Mouse (Mus musculus) limb, embryonic 12.5 days (tissue): ENCODE results near the gene Hs6st3. TPM values are rescaled to one million over a fixed set of nuclear protein-coding genes. Genes with fewer than 3 reads are reported as not detected.

ENCODE experiments used
- ATAC-seq: fragments of 200-750 bp; cut with Nextera tagmentation; 2 replicates; pipeline ENCODE4 v1.8.0; 2017; ENCODE audit warnings: low read depth, moderate TSS enrichment; ENCODE audit not compliant: insufficient number of reproducible peaks, insufficient read depth, low FRiP score, low TSS enrichment
- H3K27ac ChIP-seq: fragments of 300-500 bp; sonication (generic); 2 replicates; pipeline ENCODE4 v1.5.1; 2016; ENCODE audit warnings: mild to moderate bottlenecking, moderate library complexity
- H3K27me3 ChIP-seq: fragments of 300-500 bp; sonication (generic); 2 replicates; pipeline ENCODE4 v1.6.1; 2016; ENCODE audit warnings: mild to moderate bottlenecking, moderate library complexity
- H3K36me3 ChIP-seq: fragments of 300-500 bp; sonication (generic); 2 replicates; pipeline ENCODE4 v1.6.1; 2016; ENCODE audit warnings: mild to moderate bottlenecking, moderate library complexity
- H3K4me1 ChIP-seq: fragments of 300-500 bp; sonication (generic); replicated peaks from 2 replicates; pipeline ENCODE4 v1.6.1; 2016
- H3K4me2 ChIP-seq: fragments of 300-500 bp; sonication (generic); 2 replicates; pipeline ENCODE4 v1.6.1; 2016; ENCODE audit warnings: mild to moderate bottlenecking, moderate library complexity
- H3K4me3 ChIP-seq: fragments of 300-500 bp; sonication (generic); replicated peaks from 2 replicates; pipeline ENCODE4 v1.5.1; 2016; ENCODE audit warnings: mild to moderate bottlenecking
- H3K9ac ChIP-seq: fragments of 300-500 bp; sonication (generic); replicated peaks from 2 replicates; pipeline ENCODE4 v1.6.1; 2016; ENCODE audit warnings: mild to moderate bottlenecking, moderate library complexity
- H3K9me3 ChIP-seq: fragments of 300-500 bp; sonication (generic); 2 replicates; pipeline ENCODE4 v1.6.1; 2016; ENCODE audit warnings: mild to moderate bottlenecking, moderate library complexity
- WGBS: fragments of 180-500 bp; shearing (Covaris S2); methylation state at CpG from one replicate; pipeline ENCODE4 v1.1.7; 2016; 5-methylcytosine and 5-hydroxymethylcytosine counted together
- polyA plus RNA-seq: library from polyadenylated mRNA; unstranded; fragments of >200 nt; fragmentation: Nextera tagmentation; extraction: Ambion mirVana; gene quantifications from 2 replicates; pipeline ENCODE4 v1.2.1, GENCODE M21; 2016

Hs6st3 gene
- polyA plus RNA-seq, 1 experiment from 2014 or later, result 0.31 TPM

- Histone ChIP-seq H3K4me2 (no peak overlapping the region), H3K27me3 (no peaks in the 10 kb centered on the region), H3K36me3 (no peaks in the 10 kb centered on the region), H3K9me3 (no peaks in the 10 kb centered on the region), H3K4me1 (no peaks in the 10 kb centered on the region), H3K4me3 (no peak overlapping the region), H3K9ac (no peak overlapping the region), H3K27ac (no peak overlapping the region)
- 62% methylated on average over 2 of the region's 2 CpGs for WGBS
- no peak for ATAC-seq
Measured at GRCm38 (mm10) chr14:119656936-119657335, 518.8 kb downstream of the Hs6st3 start.

GRCm38 (mm10) chr14:119665741-119666141 lies 527.6 kb downstream of the Hs6st3 start:
- 92% methylated on average over 5 of the region's 5 CpGs for WGBS
- Histone ChIP-seq H3K36me3 (no peaks in the 10 kb centered on the region), H3K4me2 (no peak overlapping the region), H3K9ac (no peak overlapping the region), H3K27ac (peak overlapping the region; percentile 35; the same call in 1 of the 2 replicates), H3K4me1 (no peaks in the 10 kb centered on the region), H3K27me3 (no peaks in the 10 kb centered on the region), H3K9me3 (no peaks in the 10 kb centered on the region), H3K4me3 (no peak overlapping the region)
- no peak for ATAC-seq

- no peak overlapping the region for H3K4me2 ChIP-seq
- 100% methylated on average over 1 of the region's 1 CpGs for WGBS
- no peaks in the 10 kb centered on the region for H3K9me3 ChIP-seq
- no peak overlapping the region for H3K4me3 ChIP-seq
- no peak for ATAC-seq
- no peaks in the 10 kb centered on the region for H3K4me1 ChIP-seq
- H3K9ac ChIP-seq, result no peak overlapping the region
- no peaks in the 10 kb centered on the region for H3K27me3 ChIP-seq
- no peaks in the 10 kb centered on the region for H3K36me3 ChIP-seq
- H3K27ac ChIP-seq, result no peak overlapping the region
Measured at GRCm38 (mm10) chr14:119667421-119667820, 529.3 kb downstream of the Hs6st3 start.

GRCm38 (mm10) chr14:119670836-119671587 lies 532.9 kb downstream of the Hs6st3 start:
- H3K4me1 ChIP-seq, result no peaks in the 10 kb centered on the region
- no peak overlapping the region for H3K4me2 ChIP-seq
- ATAC-seq, result no peak
- H3K27ac ChIP-seq, result no peak overlapping the region
- 86% methylated on average over 16 of the region's 16 CpGs for WGBS
- no peaks in the 10 kb centered on the region for H3K27me3 ChIP-seq
- H3K9ac ChIP-seq, result no peak overlapping the region
- no peaks in the 10 kb centered on the region for H3K9me3 ChIP-seq
- no peaks in the 10 kb centered on the region for H3K36me3 ChIP-seq
- H3K4me3 ChIP-seq, result no peak overlapping the region

GRCm38 (mm10) chr14:119678574-119678973 lies 540.4 kb downstream of the Hs6st3 start:
- no peak overlapping the region for H3K4me2 ChIP-seq
- no peaks in the 10 kb centered on the region for H3K9me3 ChIP-seq
- no peak overlapping the region for H3K9ac ChIP-seq
- no peak overlapping the region for H3K27ac ChIP-seq
- WGBS, result 74% methylated on average over 11 of the region's 11 CpGs
- ATAC-seq, result no peak; the same call in 1 of the 2 replicates
- H3K36me3 ChIP-seq, result no peaks in the 10 kb centered on the region
- H3K4me3 ChIP-seq, result no peak overlapping the region
- H3K27me3 ChIP-seq, result no peaks in the 10 kb centered on the region
- H3K4me1 ChIP-seq, result no peaks in the 10 kb centered on the region

GRCm38 (mm10) chr14:119680052-119680451 lies 541.9 kb downstream of the Hs6st3 start:
- H3K27ac ChIP-seq, result no peak overlapping the region
- no peak for ATAC-seq
- H3K36me3 ChIP-seq, result no peaks in the 10 kb centered on the region
- H3K27me3 ChIP-seq, result no peaks in the 10 kb centered on the region
- H3K9me3 ChIP-seq, result no peaks in the 10 kb centered on the region
- no peak overlapping the region for H3K4me3 ChIP-seq
- no peaks in the 10 kb centered on the region for H3K4me1 ChIP-seq
- H3K9ac ChIP-seq, result no peak overlapping the region
- H3K4me2 ChIP-seq, result no peak overlapping the region
- WGBS, result 83% methylated on average over 4 of the region's 4 CpGs

- Histone ChIP-seq H3K27ac (no peak overlapping the region), H3K9ac (no peak overlapping the region), H3K4me3 (no peak overlapping the region), H3K4me2 (no peak overlapping the region), H3K9me3 (no peaks in the 10 kb centered on the region), H3K4me1 (no peaks in the 10 kb centered on the region), H3K36me3 (no peaks in the 10 kb centered on the region), H3K27me3 (no peaks in the 10 kb centered on the region)
- WGBS, result 89% methylated on average over 2 of the region's 2 CpGs
- peak; percentile 42; the same call in 1 of the 2 replicates for ATAC-seq
Measured at GRCm38 (mm10) chr14:119687885-119688284, 549.7 kb downstream of the Hs6st3 start.

GRCm38 (mm10) chr14:119699982-119700381 lies 561.8 kb downstream of the Hs6st3 start:
- no peaks in the 10 kb centered on the region for H3K9me3 ChIP-seq
- H3K27me3 ChIP-seq, result no peaks in the 10 kb centered on the region
- H3K4me2 ChIP-seq, result no peak overlapping the region
- no peaks in the 10 kb centered on the region for H3K4me1 ChIP-seq
- 90% methylated on average over 4 of the region's 4 CpGs for WGBS
- no peak overlapping the region for H3K9ac ChIP-seq
- H3K36me3 ChIP-seq, result no peaks in the 10 kb centered on the region
- ATAC-seq, result no peak
- no peak overlapping the region for H3K4me3 ChIP-seq
- no peak overlapping the region for H3K27ac ChIP-seq

- WGBS, result 75% methylated on average over 3 of the region's 3 CpGs
- H3K27ac ChIP-seq, result no peak overlapping the region
- no peaks in the 10 kb centered on the region for H3K9me3 ChIP-seq
- H3K36me3 ChIP-seq, result no peaks in the 10 kb centered on the region
- H3K9ac ChIP-seq, result no peak overlapping the region
- ATAC-seq, result no peak
- H3K27me3 ChIP-seq, result no peaks in the 10 kb centered on the region
- 0 out of 2 replicates have a peak, but pooled peaks cover 3% of the 10 kb centered on the region for H3K4me1 ChIP-seq
- H3K4me2 ChIP-seq, result no peak overlapping the region
- H3K4me3 ChIP-seq, result no peak overlapping the region
Measured at GRCm38 (mm10) chr14:119714712-119715111, 576.6 kb downstream of the Hs6st3 start.

- Histone ChIP-seq H3K4me3 (no peak overlapping the region), H3K4me1 (0 out of 2 replicates have a peak, but pooled peaks cover 2% of the 10 kb centered on the region), H3K9me3 (no peaks in the 10 kb centered on the region), H3K27ac (no peak overlapping the region), H3K9ac (no peak overlapping the region), H3K4me2 (no peak overlapping the region), H3K36me3 (no peaks in the 10 kb centered on the region), H3K27me3 (no peaks in the 10 kb centered on the region)
- 73% methylated on average over 1 of the region's 1 CpGs for WGBS
- no peak for ATAC-seq
Measured at GRCm38 (mm10) chr14:119717323-119717722, 579.2 kb downstream of the Hs6st3 start.

GRCm38 (mm10) chr14:119725102-119725501 lies 587.0 kb downstream of the Hs6st3 start:
- Histone ChIP-seq H3K4me3 (no peak overlapping the region), H3K4me2 (no peak overlapping the region), H3K9me3 (no peaks in the 10 kb centered on the region), H3K27me3 (no peaks in the 10 kb centered on the region), H3K9ac (no peak overlapping the region), H3K36me3 (no peaks in the 10 kb centered on the region), H3K4me1 (no peaks in the 10 kb centered on the region), H3K27ac (no peak overlapping the region)
- ATAC-seq, result no peak
- WGBS, result 74% methylated on average over 6 of the region's 6 CpGs
